In genomic region chr8:105470262-105470661, GRCm38 (mm10) we compare ENCODE assay signal across 11 mouse cellular contexts. TPM values are rescaled to one million over a fixed set of nuclear protein-coding genes. Genes with fewer than 3 reads are reported as not detected.
A peak's percentile ranks its signal among the peaks of the same experiment; 100 is the strongest.
DNase-seq lines count a peak whose midpoint lies in the region; ATAC-seq lines count a peak whose summit lies in the region.
"Had no signal": no experiment of that assay in that cellular context is flagged by ENCODE, and none has a peak within 500 bp of the region (broad histone marks: within the 10 kb centered on the region; RNA-seq: fewer than 3 reads in every experiment).

No protein-coding gene starts in this region.

- peak overlapping the region; percentile 58; the same call in 1 of the 2 replicates for H3K4me2 ChIP-seq in lung, embryonic 15.5 days
- peak overlapping the region; percentile 62 for H3K4me2 ChIP-seq in forebrain, embryonic 13.5 days
- H3K4me2 ChIP-seq in intestine, embryonic 16.5 days (ENCODE audit: low read depth, low read length) = no peak overlapping the region
- H3K4me2 ChIP-seq in neural tube, embryonic 15.5 days = peak overlapping the region; percentile 68

- 0 out of 2 replicates have a peak, but pooled peaks cover 6% of the 10 kb centered on the region for H3K27me3 ChIP-seq in lung, embryonic 15.5 days
- H3K27me3 ChIP-seq in forebrain, embryonic 13.5 days = peaks cover 26% of the 10 kb centered on the region
- no peaks in the 10 kb centered on the region; the same call in 1 of the 2 replicates for H3K27me3 ChIP-seq in intestine, embryonic 16.5 days (replicated peaks; ENCODE audit: control insufficient read depth, insufficient read depth, low read length)
- peaks cover 5% of the 10 kb centered on the region; the same call in 1 of the 2 replicates for H3K27me3 ChIP-seq in neural tube, embryonic 15.5 days (replicated peaks)

- no peaks in the 10 kb centered on the region for H3K9me3 ChIP-seq in lung, embryonic 15.5 days
- no peaks in the 10 kb centered on the region for H3K9me3 ChIP-seq in forebrain, embryonic 13.5 days (replicated peaks)
- H3K9me3 ChIP-seq in intestine, embryonic 16.5 days (ENCODE audit: control insufficient read depth, low read length) = no peaks in the 10 kb centered on the region
- H3K9me3 ChIP-seq in neural tube, embryonic 15.5 days (replicated peaks) = no peaks in the 10 kb centered on the region

- H3K27ac ChIP-seq in lung, embryonic 15.5 days = no peak overlapping the region
- no peak overlapping the region for H3K27ac ChIP-seq in forebrain, embryonic 13.5 days
- no peak overlapping the region for H3K27ac ChIP-seq in intestine, embryonic 16.5 days (ENCODE audit: low read length)
- H3K27ac ChIP-seq in neural tube, embryonic 15.5 days (replicated peaks) = peak overlapping the region; percentile 78

- WGBS in lung, embryonic 15.5 days = 70% methylated on average over 5 of the region's 5 CpGs
- 83% methylated on average over 5 of the region's 5 CpGs for WGBS in forebrain, embryonic 13.5 days
- 71% methylated on average over 5 of the region's 5 CpGs for WGBS in intestine, embryonic 16.5 days
- WGBS in neural tube, embryonic 15.5 days = 49% methylated on average over 5 of the region's 5 CpGs

- no peak for DNase-seq in lung, postnatal 25 days (ENCODE audit: low spot score)
- DNase-seq in adrenal gland, postnatal 36 days = no peak
- DNase-seq in kidney, postnatal 36 days = no peak
- DNase-seq: right cerebral cortex, postnatal 14 days; thymus, postnatal 36 days had no signal

- peaks cover 70% of the 10 kb centered on the region for H3K4me1 ChIP-seq in lung, embryonic 15.5 days
- H3K4me1 ChIP-seq in forebrain, embryonic 13.5 days = peaks cover 65% of the 10 kb centered on the region
- peaks cover 38% of the 10 kb centered on the region for H3K4me1 ChIP-seq in intestine, embryonic 16.5 days (ENCODE audit: control insufficient read depth, insufficient read depth, low read length)
- H3K4me1 ChIP-seq in neural tube, embryonic 15.5 days = peaks cover 72% of the 10 kb centered on the region

- no peaks in the 10 kb centered on the region for H3K36me3 ChIP-seq in lung, embryonic 15.5 days
- H3K36me3 ChIP-seq in forebrain, embryonic 13.5 days (ENCODE audit: poor library complexity, severe bottlenecking) = peaks cover 8% of the 10 kb centered on the region; the same call in 1 of the 2 replicates
- H3K36me3 ChIP-seq in intestine, embryonic 16.5 days (ENCODE audit: control insufficient read depth, insufficient read depth, low read length) = no peaks in the 10 kb centered on the region
- peaks cover 8% of the 10 kb centered on the region; the same call in 1 of the 2 replicates for H3K36me3 ChIP-seq in neural tube, embryonic 15.5 days

- H3K9ac ChIP-seq in lung, embryonic 15.5 days = no peak overlapping the region
- no peak overlapping the region for H3K9ac ChIP-seq in forebrain, embryonic 13.5 days
- H3K9ac ChIP-seq in intestine, embryonic 16.5 days (ENCODE audit: low read depth, low read length) = 0 out of 2 replicates have a peak overlapping the region, but pooled peaks have one; percentile 27
- H3K9ac ChIP-seq in neural tube, embryonic 15.5 days (replicated peaks) = peak overlapping the region; percentile 55

- ATAC-seq in lung, embryonic 15.5 days (ENCODE audit: borderline replicate concordance, extremely low read depth, low FRiP score, low TSS enrichment) = no peak
- no peak for ATAC-seq in forebrain, embryonic 13.5 days
- no peak for ATAC-seq in intestine, embryonic 16.5 days
- no peak for ATAC-seq in neural tube, embryonic 15.5 days (ENCODE audit: low FRiP score)

- no peak overlapping the region for H3K4me3 ChIP-seq in lung, embryonic 15.5 days
- peak overlapping the region; percentile 32; the same call in 1 of the 2 replicates for H3K4me3 ChIP-seq in forebrain, embryonic 13.5 days
- no peak overlapping the region for H3K4me3 ChIP-seq in intestine, embryonic 16.5 days (ENCODE audit: low read length)
- peak overlapping the region; percentile 45 for H3K4me3 ChIP-seq in neural tube, embryonic 15.5 days (replicated peaks)

RNA-seq across cellular contexts. Expression of gene Tppp3, which starts 1.1 kb away (rescaled TPM):
- polyA plus RNA-seq in lung, embryonic 15.5 days (2015; fragmentation: Nextera tagmentation; extraction: Ambion mirVana) = 63.3 and 63.6 TPM in 2 replicates
- 34.6 and 40.4 TPM in 2 replicates for polyA plus RNA-seq in forebrain, embryonic 13.5 days (2015; fragmentation: Nextera tagmentation; extraction: Ambion mirVana)
- polyA plus RNA-seq in intestine, embryonic 16.5 days (2015; fragmentation: Nextera tagmentation; extraction: Ambion mirVana) = 41.9 and 42.3 TPM in 2 replicates
- polyA plus RNA-seq in neural tube, embryonic 15.5 days (2015; fragmentation: Nextera tagmentation; extraction: Ambion mirVana) = 253 and 288 TPM in 2 replicates
- 10 to 100 TPM; 23.6 to 36.2 TPM for total RNA-seq in adrenal gland, postnatal 36 days (2021)

RNA-seq across cellular contexts. Expression of gene Zdhhc1, which starts 26.4 kb away (rescaled TPM):
- polyA plus RNA-seq in lung, embryonic 15.5 days (2015; fragmentation: Nextera tagmentation; extraction: Ambion mirVana) = 44.0 and 50.9 TPM in 2 replicates
- 20.6 and 24.8 TPM in 2 replicates for polyA plus RNA-seq in forebrain, embryonic 13.5 days (2015; fragmentation: Nextera tagmentation; extraction: Ambion mirVana)
- 17.5 and 18.5 TPM in 2 replicates for polyA plus RNA-seq in intestine, embryonic 16.5 days (2015; fragmentation: Nextera tagmentation; extraction: Ambion mirVana)
- 36.6 and 36.8 TPM in 2 replicates for polyA plus RNA-seq in neural tube, embryonic 15.5 days (2015; fragmentation: Nextera tagmentation; extraction: Ambion mirVana)
- total RNA-seq in adrenal gland, postnatal 36 days (2021) = 10 to 100 TPM; 16.0 to 17.7 TPM

RNA-seq across cellular contexts. Expression of gene Hsd11b2, which starts 48.3 kb away (rescaled TPM):
- 2.6 and 2.8 TPM in 2 replicates for polyA plus RNA-seq in lung, embryonic 15.5 days (2015; fragmentation: Nextera tagmentation; extraction: Ambion mirVana)
- 3.9 and 6.1 TPM in 2 replicates for polyA plus RNA-seq in forebrain, embryonic 13.5 days (2015; fragmentation: Nextera tagmentation; extraction: Ambion mirVana)
- 1.9 and 2.3 TPM in 2 replicates for polyA plus RNA-seq in intestine, embryonic 16.5 days (2015; fragmentation: Nextera tagmentation; extraction: Ambion mirVana)
- 1.0 and 1.1 TPM in 2 replicates for polyA plus RNA-seq in neural tube, embryonic 15.5 days (2015; fragmentation: Nextera tagmentation; extraction: Ambion mirVana)
- under 1 TPM; 0.23 to 0.66 TPM for total RNA-seq in adrenal gland, postnatal 36 days (2021)

RNA-seq across cellular contexts. Expression of gene Lrrc36, which starts 56.9 kb away (rescaled TPM):
- polyA plus RNA-seq in lung, embryonic 15.5 days (2015; fragmentation: Nextera tagmentation; extraction: Ambion mirVana) = 0.43 and 0.67 TPM in 2 replicates
- polyA plus RNA-seq in forebrain, embryonic 13.5 days (2015; fragmentation: Nextera tagmentation; extraction: Ambion mirVana) = 0.44 and 0.98 TPM in 2 replicates
- 0.07 TPM in 1 of 2 replicates, not detected in the other for polyA plus RNA-seq in intestine, embryonic 16.5 days (2015; fragmentation: Nextera tagmentation; extraction: Ambion mirVana)
- 0.23 and 0.27 TPM in 2 replicates for polyA plus RNA-seq in neural tube, embryonic 15.5 days (2015; fragmentation: Nextera tagmentation; extraction: Ambion mirVana)
- 1 to 10 TPM; 2.4 to 2.8 TPM for total RNA-seq in adrenal gland, postnatal 36 days (2021)

RNA-seq across cellular contexts. Expression of gene Kctd19, which starts 57.0 kb away (rescaled TPM):
- not detected in 2 replicates for polyA plus RNA-seq in lung, embryonic 15.5 days (2015; fragmentation: Nextera tagmentation; extraction: Ambion mirVana)
- not detected in 2 replicates for polyA plus RNA-seq in forebrain, embryonic 13.5 days (2015; fragmentation: Nextera tagmentation; extraction: Ambion mirVana)
- 0.04 TPM in 1 of 2 replicates, not detected in the other for polyA plus RNA-seq in intestine, embryonic 16.5 days (2015; fragmentation: Nextera tagmentation; extraction: Ambion mirVana)
- polyA plus RNA-seq in neural tube, embryonic 15.5 days (2015; fragmentation: Nextera tagmentation; extraction: Ambion mirVana) = not detected in 2 replicates
- not detected for total RNA-seq in adrenal gland, postnatal 36 days (2021)
- total RNA-seq: heart, adult 18-20 months; megakaryocyte-erythroid progenitor cell, adult 5-6 weeks had no signal

Comparison
In these comparisons a context has a peak if more than half of its experiments do, and no peak if none do; other contexts are left out.
1. H3K4me3 ChIP-seq: peak in forebrain, embryonic 13.5 days (single experiment) and neural tube, embryonic 15.5 days (single experiment); none in lung, embryonic 15.5 days (single experiment) and intestine, embryonic 16.5 days (single experiment).
2. H3K9ac ChIP-seq: peak in intestine, embryonic 16.5 days (single experiment) and neural tube, embryonic 15.5 days (single experiment); none in lung, embryonic 15.5 days (single experiment) and forebrain, embryonic 13.5 days (single experiment).